Mouse (Mus musculus) heart, adult 11 months (tissue): Measurements from ENCODE around the gene Jmjd7.

Experiments used
- DNase-seq: peaks from one replicate; pipeline ENCODE4 v3.0.0; 2022

Jmjd7 gene

GRCm38 (mm10) chr2:120062248-120062647 lies 35.0 kb downstream of the Jmjd7 start:
- DNase-seq, result no peak

GRCm38 (mm10) chr2:120064639-120065038 lies 37.4 kb downstream of the Jmjd7 start:
- no peak for DNase-seq

GRCm38 (mm10) chr2:120065243-120065642 lies 38.0 kb downstream of the Jmjd7 start:
- no peak for DNase-seq

- no peak for DNase-seq
Measured at GRCm38 (mm10) chr2:120066224-120066623, 38.9 kb downstream of the Jmjd7 start.

- DNase-seq, result no peak
Measured at GRCm38 (mm10) chr2:120068555-120069465, 41.5 kb downstream of the Jmjd7 start.

GRCm38 (mm10) chr2:120069466-120069990 lies 42.2 kb downstream of the Jmjd7 start:
- DNase-seq, result no peak

GRCm38 (mm10) chr2:120074096-120074495 lies 46.8 kb downstream of the Jmjd7 start:
- DNase-seq, result no peak

- no peak for DNase-seq
Measured at GRCm38 (mm10) chr2:120076076-120076705, 48.9 kb downstream of the Jmjd7 start.
